Mouse (Mus musculus): Measurements from ENCODE around the gene Yes1. TPM values are rescaled to one million over a fixed set of nuclear protein-coding genes. Genes with fewer than 3 reads are reported as not detected.
"Not testable (repeated sequence)": the region's sequence is repeated elsewhere in the genome, so short reads cannot be mapped to it uniquely, and the experiment has no call there.

Gene Yes1
- total RNA-seq, 2 experiments from 2014 or later = 11.3 to 14.5 TPM

GRCm38 (mm10) chr5:32713703-32714467 is 102.9 kb downstream of the Yes1 start:
- peak overlapping the region; percentile 93 for H3K27ac ChIP-seq
- DNase-seq (ENCODE audit: low spot score in 2 of 2) = peak; percentile 82 to 95
- peak overlapping the region; percentile 76 for H3K4me3 ChIP-seq
- peak; percentile 94 for TF ChIP-seq CTCF (conservative IDR thresholded peaks at IDR 0.05)

- H3K27ac ChIP-seq = no peak overlapping the region
- H3K4me3 ChIP-seq = no peak overlapping the region
- no peak for DNase-seq (ENCODE audit: low spot score in 2 of 2)
- no peak for TF ChIP-seq CTCF (conservative IDR thresholded peaks at IDR 0.05)
Observed at GRCm38 (mm10) chr5:32717726-32718125, 106.8 kb downstream of the Yes1 start.

- no peak for DNase-seq (ENCODE audit: low spot score in 2 of 2)
- no peak overlapping the region for H3K27ac ChIP-seq
- no peak for TF ChIP-seq CTCF (conservative IDR thresholded peaks at IDR 0.05)
- H3K4me3 ChIP-seq = no peak overlapping the region
Observed at GRCm38 (mm10) chr5:32718916-32719315, 107.9 kb downstream of the Yes1 start.

GRCm38 (mm10) chr5:32720416-32720815 is 109.4 kb downstream of the Yes1 start:
- TF ChIP-seq CTCF (conservative IDR thresholded peaks at IDR 0.05) = no peak
- no peak overlapping the region for H3K4me3 ChIP-seq
- peak overlapping the region; percentile 48; the same call in 1 of the 2 replicates for H3K27ac ChIP-seq
- DNase-seq (ENCODE audit: low spot score in 2 of 2) = peak in 1 of 2 experiments; percentile 6

- Histone ChIP-seq H3K27ac (peak overlapping the region; percentile 48; the same call in 1 of the 2 replicates), H3K4me3 (no peak overlapping the region)
- DNase-seq (ENCODE audit: low spot score in 2 of 2) = peak in 1 of 2 experiments; percentile 7
- no peak for TF ChIP-seq CTCF (conservative IDR thresholded peaks at IDR 0.05)
Observed at GRCm38 (mm10) chr5:32721316-32721715, 110.3 kb downstream of the Yes1 start.

- no peak for TF ChIP-seq CTCF (conservative IDR thresholded peaks at IDR 0.05)
Observed at GRCm38 (mm10) chr5:32722263-32722662, 111.3 kb downstream of the Yes1 start.

GRCm38 (mm10) chr5:32722711-32723110 is 111.7 kb downstream of the Yes1 start:
- H3K27ac ChIP-seq, H3K4me3 ChIP-seq: not testable (repeated sequence)
- peak in 1 of 2 experiments; percentile 3 for DNase-seq (ENCODE audit: low spot score in 2 of 2)

More at GRCm38 (mm10) chr5:32722263-32722662, 111.3 kb downstream of the Yes1 start:
- no peak overlapping the region for H3K27ac ChIP-seq
- no peak overlapping the region for H3K4me3 ChIP-seq
- DNase-seq (ENCODE audit: low spot score in 2 of 2) = peak in 1 of 2 experiments; percentile 4

GRCm38 (mm10) chr5:32723981-32724380 is 113.0 kb downstream of the Yes1 start:
- H3K27ac ChIP-seq = no peak overlapping the region
- peak in 1 of 2 experiments; percentile 4 for DNase-seq (ENCODE audit: low spot score in 2 of 2)
- H3K4me3 ChIP-seq = no peak overlapping the region
- no peak for TF ChIP-seq CTCF (conservative IDR thresholded peaks at IDR 0.05)

- not testable (repeated sequence) for H3K27ac ChIP-seq; H3K4me3 ChIP-seq; DNase-seq (ENCODE audit: low spot score in 2 of 2)
Observed at GRCm38 (mm10) chr5:32725397-32725796, 114.4 kb downstream of the Yes1 start.

GRCm38 (mm10) chr5:32728300-32728699 is 117.3 kb downstream of the Yes1 start:
- no peak for DNase-seq (ENCODE audit: low spot score in 2 of 2)
- TF ChIP-seq CTCF (conservative IDR thresholded peaks at IDR 0.05) = no peak
- H3K4me3 ChIP-seq = no peak overlapping the region

GRCm38 (mm10) chr5:32728851-32729250 is 117.9 kb downstream of the Yes1 start:
- no peak for TF ChIP-seq CTCF (conservative IDR thresholded peaks at IDR 0.05)
- Histone ChIP-seq H3K27ac (no peak overlapping the region), H3K4me3 (no peak overlapping the region)
- DNase-seq (ENCODE audit: low spot score in 2 of 2) = no peak

More at GRCm38 (mm10) chr5:32728300-32728699, 117.3 kb downstream of the Yes1 start:
- no peak overlapping the region for H3K27ac ChIP-seq

- not testable (repeated sequence) for DNase-seq (ENCODE audit: low spot score in 2 of 2); H3K4me3 ChIP-seq; H3K27ac ChIP-seq
Observed at GRCm38 (mm10) chr5:32733892-32734291, 122.9 kb downstream of the Yes1 start.

- TF ChIP-seq CTCF (conservative IDR thresholded peaks at IDR 0.05) = no peak
- Histone ChIP-seq H3K4me3 (no peak overlapping the region), H3K27ac (no peak overlapping the region)
- DNase-seq (ENCODE audit: low spot score in 2 of 2) = no peak
Observed at GRCm38 (mm10) chr5:32735779-32736178, 124.8 kb downstream of the Yes1 start.

Other genes starting within 250 kb of the Yes1 start
- 100 to 1,000 TPM; 418 to 439 TPM for gene Ppp1cb, start 152.3 kb upstream of the Yes1 start, total RNA-seq (2021)
- gene Pisd, start 174.5 kb downstream of the Yes1 start, total RNA-seq (2021) = 10 to 100 TPM; 61.7 to 67.0 TPM
- not detected for gene Gm20671, start 215.9 kb downstream of the Yes1 start, total RNA-seq (2021)
- 10 to 100 TPM; 50.4 to 58.9 TPM for gene Prr14l, start 243.1 kb downstream of the Yes1 start, total RNA-seq (2021)